Mouse (Mus musculus) adrenal gland, adult 2 months (tissue): ENCODE results near the gene Dnpep. TPM values are rescaled to one million over a fixed set of nuclear protein-coding genes. Genes with fewer than 3 reads are reported as not detected.

Experiments
- DNase-seq: peaks from one replicate; pipeline ENCODE4 v3.0.0; 2021
- polyA plus RNA-seq: library from polyadenylated mRNA; depleted of rRNA; stranded (reverse); fragments of >200 nt; gene quantifications from 2 replicates; pipeline ENCODE4 v1.2.3, GENCODE M21; 2012; rRNA removed
- total RNA-seq, 2 experiments: library from RNA; stranded (reverse); gene quantifications; 2 replicates each; pipeline ENCODE4 v1.2.3; 2021

Gene Dnpep
- total and polyA plus RNA-seq, 3 experiments: 85.2 to 179 (median 100) TPM

DNA sequence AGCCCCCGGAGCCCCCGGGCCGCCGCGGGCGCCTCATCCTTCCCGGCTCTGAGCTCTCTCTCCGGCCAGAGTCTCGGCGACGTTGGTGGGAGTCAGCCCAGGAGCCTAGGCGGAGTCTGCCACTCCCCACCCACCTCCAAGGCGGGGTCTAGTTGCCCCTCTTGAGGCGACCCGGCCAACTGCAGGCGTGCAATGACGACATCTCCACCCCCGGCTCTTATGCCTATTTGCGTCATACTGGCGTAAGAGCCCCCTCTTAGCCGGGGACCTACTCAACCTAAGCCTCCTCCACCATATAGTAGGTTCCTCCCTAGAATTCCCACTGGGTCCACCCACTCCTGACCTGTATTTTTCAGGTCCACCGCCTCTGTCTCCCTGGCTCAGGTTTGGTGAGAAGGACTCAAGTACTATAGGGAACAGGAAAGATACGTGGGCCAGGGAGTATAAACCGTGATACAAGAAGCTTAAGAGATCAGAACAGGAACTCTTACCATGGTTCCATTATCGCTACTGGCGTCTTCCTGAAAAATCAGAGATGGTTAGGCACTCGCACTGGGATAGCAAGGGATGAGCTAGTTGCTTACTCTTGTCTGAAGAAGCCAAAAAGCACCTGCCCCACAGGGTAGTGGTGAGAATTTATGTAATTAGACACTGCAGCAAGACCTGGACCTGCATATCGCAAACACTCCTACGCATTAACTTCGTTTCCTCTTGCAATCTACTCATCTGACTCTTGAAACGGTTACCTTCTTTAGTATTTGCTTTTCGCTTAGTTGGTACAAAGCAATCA lies 53.5 kb downstream of the Dnpep start, which contains the start of gene Ptprn:
Ptprn (minus strand) TSS at position 412 of the 790 bp plus-strand sequence.
- DNase-seq: peak; percentile 33

DNA sequence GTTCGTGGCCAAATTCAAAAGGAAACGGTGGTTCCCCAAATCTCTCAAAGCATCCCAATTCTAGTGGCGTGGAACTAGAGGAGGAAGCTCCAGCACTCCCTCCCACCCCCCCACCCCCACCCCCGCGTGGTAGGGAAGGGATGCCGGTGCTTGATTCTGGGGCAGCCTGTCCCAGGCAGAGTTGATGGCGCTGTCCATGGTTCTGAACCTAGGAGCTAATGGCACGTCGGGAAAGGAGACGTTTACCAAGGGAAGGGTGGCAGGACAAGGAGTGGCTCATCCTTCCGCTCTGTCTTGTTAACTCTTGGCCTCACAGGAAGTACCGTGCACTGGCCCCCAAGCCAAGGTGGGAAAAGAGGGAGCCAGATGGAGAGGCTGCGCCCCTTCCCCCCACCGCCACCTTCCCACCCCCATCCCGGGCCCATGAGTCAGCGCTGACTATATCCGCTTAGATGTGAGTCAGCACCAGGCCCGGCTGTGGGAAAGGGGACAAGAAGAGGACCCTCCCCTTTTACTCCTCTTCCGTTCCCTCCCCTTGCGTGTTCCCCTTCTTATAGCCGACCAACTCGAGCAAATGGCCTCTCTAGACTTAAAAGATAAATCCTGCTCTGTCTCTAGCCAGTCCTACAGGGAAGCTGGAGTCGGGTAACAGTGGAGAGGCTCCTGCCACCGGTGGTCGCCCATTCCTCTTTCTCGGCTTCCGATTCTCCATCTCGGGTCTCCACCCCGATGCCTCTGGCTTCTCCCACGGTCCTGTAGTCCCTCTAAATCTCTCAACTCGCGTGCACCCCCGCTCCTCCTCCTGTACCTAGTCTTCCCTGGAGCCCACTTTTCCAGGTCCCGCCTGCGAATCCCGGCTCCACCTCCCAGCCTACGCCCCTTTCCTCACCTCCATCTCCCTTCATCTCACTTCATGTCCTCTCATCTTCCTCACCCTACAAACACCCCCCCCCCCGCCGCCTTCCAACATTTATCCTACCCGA lies 54.5 kb downstream of the Dnpep start:
- peak; percentile 72 for DNase-seq

DNA sequence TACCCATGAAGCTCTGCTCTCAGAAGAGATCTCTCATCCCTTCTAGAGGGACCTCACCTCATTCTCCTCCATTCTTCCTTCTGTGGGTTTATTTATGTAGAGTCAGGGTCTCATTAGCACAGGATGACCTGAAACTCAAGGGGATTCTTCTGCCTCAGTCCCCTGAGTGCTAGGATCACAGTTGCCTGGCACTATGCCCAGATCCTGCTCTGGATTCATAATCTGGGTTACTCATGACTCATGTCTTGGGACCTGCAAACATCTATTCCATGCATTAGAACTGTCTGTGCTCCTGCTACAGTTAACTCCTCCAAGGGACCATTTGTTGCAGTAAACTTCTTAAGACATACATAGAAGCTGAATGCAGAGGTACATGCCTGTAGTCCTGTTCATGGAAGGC lies 56.5 kb downstream of the Dnpep start:
- no peak for DNase-seq

Other genes with a start within 250 kb of the Dnpep start
- gene Nhej1, start 192.8 kb downstream of the Dnpep start, total RNA-seq: 1 to 10 TPM; 5.7 to 8.8 TPM
- 3.4 and 3.5 TPM in 2 replicates for gene Nhej1, start 192.8 kb downstream of the Dnpep start, polyA plus RNA-seq
- gene Slc23a3, start 184.1 kb downstream of the Dnpep start, total RNA-seq: under 1 TPM; 0.23 to 0.41 TPM
- 0.36 and 0.46 TPM in 2 replicates for gene Slc23a3, start 184.1 kb downstream of the Dnpep start, polyA plus RNA-seq
- gene Cnppd1, start 175.3 kb downstream of the Dnpep start, total RNA-seq: 10 to 100 TPM; 27.3 to 33.9 TPM
- gene Cnppd1, start 175.3 kb downstream of the Dnpep start, polyA plus RNA-seq: 36.3 and 37.6 TPM in 2 replicates
- 100 to 1,000 TPM in 1 of 2 experiments, 10 to 100 TPM in 1; 80.4 to 101 TPM for gene Retreg2, start 175.2 kb downstream of the Dnpep start, total RNA-seq
- gene Retreg2, start 175.2 kb downstream of the Dnpep start, polyA plus RNA-seq: 127 and 143 TPM in 2 replicates
- gene Zfand2b, start 149.3 kb downstream of the Dnpep start, total RNA-seq: 10 to 100 TPM; 33.1 to 36.8 TPM
- 63.1 and 68.5 TPM in 2 replicates for gene Zfand2b, start 149.3 kb downstream of the Dnpep start, polyA plus RNA-seq
- 10 to 100 TPM; 24.2 to 31.7 TPM for gene Abcb6, start 137.6 kb downstream of the Dnpep start, total RNA-seq
- gene Abcb6, start 137.6 kb downstream of the Dnpep start, polyA plus RNA-seq: 23.2 and 23.3 TPM in 2 replicates
- gene Ankzf1, start 125.8 kb downstream of the Dnpep start, total RNA-seq: 10 to 100 TPM; 14.1 to 14.4 TPM
- 11.5 and 13.3 TPM in 2 replicates for gene Ankzf1, start 125.8 kb downstream of the Dnpep start, polyA plus RNA-seq
- 10 to 100 TPM; 41.7 to 44.5 TPM for gene Atg9a, start 125.8 kb downstream of the Dnpep start, total RNA-seq
- 78.5 and 89.9 TPM in 2 replicates for gene Atg9a, start 125.8 kb downstream of the Dnpep start, polyA plus RNA-seq
- gene Glb1l, start 107.2 kb downstream of the Dnpep start, total RNA-seq: 10 to 100 TPM; 16.0 to 23.1 TPM
- 7.4 and 7.7 TPM in 2 replicates for gene Glb1l, start 107.2 kb downstream of the Dnpep start, polyA plus RNA-seq
- gene Stk16, start 107.2 kb downstream of the Dnpep start, total RNA-seq: 100 to 1,000 TPM; 106 to 109 TPM
- 228 and 249 TPM in 2 replicates for gene Stk16, start 107.2 kb downstream of the Dnpep start, polyA plus RNA-seq
- gene Tuba4a, start 98.1 kb downstream of the Dnpep start, total RNA-seq: 10 to 100 TPM; 55.4 to 73.0 TPM
- 10.8 and 11.2 TPM in 2 replicates for gene Tuba4a, start 98.1 kb downstream of the Dnpep start, polyA plus RNA-seq
- gene A630095N17Rik, start 85.9 kb downstream of the Dnpep start, total RNA-seq: not detected
- not detected in 2 replicates for gene A630095N17Rik, start 85.9 kb downstream of the Dnpep start, polyA plus RNA-seq
- gene Dnajb2, start 81.6 kb downstream of the Dnpep start, total RNA-seq: 100 to 1,000 TPM in 1 of 2 experiments, 10 to 100 TPM in 1; 89.1 to 111 TPM
- 52.8 and 58.4 TPM in 2 replicates for gene Dnajb2, start 81.6 kb downstream of the Dnpep start, polyA plus RNA-seq
- gene Ptprn, start 53.5 kb downstream of the Dnpep start, total RNA-seq: 10 to 100 TPM; 43.6 to 83.6 TPM
- 41.5 and 52.0 TPM in 2 replicates for gene Ptprn, start 53.5 kb downstream of the Dnpep start, polyA plus RNA-seq
- 100 to 1,000 TPM; 127 to 192 TPM for gene Resp18, start 39.6 kb downstream of the Dnpep start, total RNA-seq
- 46.3 and 69.6 TPM in 2 replicates for gene Resp18, start 39.6 kb downstream of the Dnpep start, polyA plus RNA-seq
- 10 to 100 TPM; 16.6 to 31.8 TPM for gene Des, start 42.3 kb upstream of the Dnpep start, total RNA-seq
- gene Des, start 42.3 kb upstream of the Dnpep start, polyA plus RNA-seq: 17.2 and 18.6 TPM in 2 replicates
- gene Speg, start 57.3 kb upstream of the Dnpep start, total RNA-seq: 10 to 100 TPM in 1 of 2 experiments, 1 to 10 TPM in 1; 9.9 to 15.2 TPM
- 56.5 and 93.7 TPM in 2 replicates for gene Speg, start 57.3 kb upstream of the Dnpep start, polyA plus RNA-seq
- gene Gmppa, start 117.9 kb upstream of the Dnpep start, total RNA-seq: 10 to 100 TPM; 69.1 to 77.7 TPM
- gene Gmppa, start 117.9 kb upstream of the Dnpep start, polyA plus RNA-seq: 137 and 189 TPM in 2 replicates
- 1 to 10 TPM; 3.7 to 6.8 TPM for gene Asic4, start 132.4 kb upstream of the Dnpep start, total RNA-seq
- gene Asic4, start 132.4 kb upstream of the Dnpep start, polyA plus RNA-seq: 9.5 and 13.6 TPM in 2 replicates
- 10 to 100 TPM; 50.9 to 57.8 TPM for gene Chpf, start 161.3 kb upstream of the Dnpep start, total RNA-seq
- gene Chpf, start 161.3 kb upstream of the Dnpep start, polyA plus RNA-seq: 250 and 268 TPM in 2 replicates
- 1 to 10 TPM; 2.5 to 2.8 TPM for gene Tmem198, start 161.5 kb upstream of the Dnpep start, total RNA-seq
- 15.0 and 17.4 TPM in 2 replicates for gene Tmem198, start 161.5 kb upstream of the Dnpep start, polyA plus RNA-seq
- 10 to 100 TPM; 35.9 to 56.6 TPM for gene Obsl1, start 188.5 kb upstream of the Dnpep start, total RNA-seq
- gene Obsl1, start 188.5 kb upstream of the Dnpep start, polyA plus RNA-seq: 81.5 and 101 TPM in 2 replicates
- 10 to 100 TPM; 15.0 to 38.5 TPM for gene Inha, start 189.1 kb upstream of the Dnpep start, total RNA-seq
- gene Inha, start 189.1 kb upstream of the Dnpep start, polyA plus RNA-seq: 193 and 227 TPM in 2 replicates
- 10 to 100 TPM; 16.6 to 19.3 TPM for gene Stk11ip, start 203.5 kb upstream of the Dnpep start, total RNA-seq
- 59.5 and 66.7 TPM in 2 replicates for gene Stk11ip, start 203.5 kb upstream of the Dnpep start, polyA plus RNA-seq
- 100 to 1,000 TPM in 1 of 2 experiments, 10 to 100 TPM in 1; 90.4 to 111 TPM for gene Slc4a3, start 228.3 kb upstream of the Dnpep start, total RNA-seq
- gene Slc4a3, start 228.3 kb upstream of the Dnpep start, polyA plus RNA-seq: 340 and 381 TPM in 2 replicates